Mouse (Mus musculus) brain, embryonic 14.5 days (tissue): Measurements from ENCODE around the gene Vmn2r99.

Source experiments
- CTCF ChIP-seq: fragments of 200-500 bp; IDR thresholded peaks from 2 replicates; pipeline ENCODE4 v1.5.1; 2012; ENCODE audit warnings: inconsistent platforms, mild to moderate bottlenecking, moderate library complexity, borderline replicate concordance; ENCODE audit not compliant: insufficient read depth, insufficient read length; ENCODE audit errors: extremely low read depth
- POLR2A ChIP-seq: fragments of 200-500 bp; IDR thresholded peaks from 2 replicates; pipeline ENCODE4 v1.6.1; 2012; ENCODE audit warnings: mild to moderate bottlenecking, inconsistent platforms, borderline replicate concordance; ENCODE audit not compliant: poor library complexity, insufficient read depth, insufficient read length, severe bottlenecking; ENCODE audit errors: extremely low read depth

DNA sequence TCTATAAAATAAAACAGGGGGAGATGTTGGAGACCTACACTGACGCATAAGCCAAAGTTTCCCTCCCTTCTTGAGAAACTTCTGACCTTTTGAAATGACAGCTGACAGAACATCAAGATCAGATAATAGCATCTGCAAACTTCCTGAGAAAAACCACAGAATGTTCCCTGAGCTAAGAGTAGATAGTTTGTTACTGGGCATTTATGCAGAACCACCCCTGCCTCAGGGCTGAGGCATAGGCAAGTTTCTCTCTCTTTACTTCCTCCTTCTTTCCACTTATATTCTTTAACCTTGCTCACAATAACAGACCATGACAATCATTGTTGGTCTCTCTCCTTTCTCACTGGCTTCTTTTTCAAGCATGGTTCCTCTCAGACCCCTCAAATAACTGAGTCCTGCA lies 83.2 kb downstream of the Vmn2r99 start:
- TF ChIP-seq CTCF (no peak), POLR2A (no peak)
